Mouse (Mus musculus): ENCODE results near the gene Gstt1.
"Not testable (repeated sequence)": the region's sequence is repeated elsewhere in the genome, so short reads cannot be mapped to it uniquely, and the experiment has no call there.

Gene Gstt1

DNA sequence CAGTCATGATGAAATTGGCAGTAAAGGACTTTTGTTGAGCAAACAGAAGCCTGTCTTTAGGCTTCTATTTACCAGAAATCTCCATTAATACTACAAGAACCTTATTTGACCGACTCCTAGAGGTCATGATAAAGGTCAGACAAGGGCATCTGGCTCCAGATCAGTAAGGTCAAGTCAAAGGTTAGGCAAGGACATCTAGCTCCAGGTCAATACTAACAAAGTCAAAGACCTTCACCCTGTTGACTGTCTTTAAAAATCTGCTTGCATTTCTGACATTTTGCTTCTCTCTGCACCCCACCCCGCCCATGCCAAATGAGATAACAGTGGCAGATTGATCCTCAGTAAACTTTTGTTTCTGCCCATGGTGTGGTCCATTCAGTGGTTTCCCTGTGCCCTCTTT, 5.8 kb upstream of the Gstt1 start:
- DNase-seq = no peak

DNA sequence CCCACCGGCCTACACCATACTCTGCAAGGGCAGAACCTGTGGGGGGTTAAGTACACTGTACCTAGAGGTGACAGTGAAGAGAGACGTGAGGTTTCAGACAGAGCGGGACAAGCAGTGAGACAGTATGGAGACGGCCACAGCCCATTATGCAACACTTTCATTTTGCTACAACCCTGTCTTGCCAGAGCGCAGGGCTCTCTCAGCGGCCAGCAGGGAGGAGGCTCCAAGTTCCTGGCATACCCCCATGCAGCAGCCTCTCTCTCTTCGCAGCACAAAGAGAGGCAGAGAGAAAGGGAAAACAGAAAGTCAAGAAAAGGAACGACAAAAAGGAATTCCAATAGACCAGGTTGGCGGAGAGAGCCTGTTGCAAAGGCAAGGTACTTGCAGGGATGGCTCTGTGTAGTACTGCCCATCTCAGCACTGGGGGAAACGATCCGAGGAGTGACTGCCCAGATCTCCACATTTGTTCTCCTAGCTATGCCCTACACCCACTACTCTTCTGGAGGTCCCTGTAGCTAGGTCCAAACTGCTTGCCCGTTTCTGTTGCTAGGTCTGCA, 687 bp downstream of the Gstt1 start:
- DNase-seq = peak; percentile 24

DNA sequence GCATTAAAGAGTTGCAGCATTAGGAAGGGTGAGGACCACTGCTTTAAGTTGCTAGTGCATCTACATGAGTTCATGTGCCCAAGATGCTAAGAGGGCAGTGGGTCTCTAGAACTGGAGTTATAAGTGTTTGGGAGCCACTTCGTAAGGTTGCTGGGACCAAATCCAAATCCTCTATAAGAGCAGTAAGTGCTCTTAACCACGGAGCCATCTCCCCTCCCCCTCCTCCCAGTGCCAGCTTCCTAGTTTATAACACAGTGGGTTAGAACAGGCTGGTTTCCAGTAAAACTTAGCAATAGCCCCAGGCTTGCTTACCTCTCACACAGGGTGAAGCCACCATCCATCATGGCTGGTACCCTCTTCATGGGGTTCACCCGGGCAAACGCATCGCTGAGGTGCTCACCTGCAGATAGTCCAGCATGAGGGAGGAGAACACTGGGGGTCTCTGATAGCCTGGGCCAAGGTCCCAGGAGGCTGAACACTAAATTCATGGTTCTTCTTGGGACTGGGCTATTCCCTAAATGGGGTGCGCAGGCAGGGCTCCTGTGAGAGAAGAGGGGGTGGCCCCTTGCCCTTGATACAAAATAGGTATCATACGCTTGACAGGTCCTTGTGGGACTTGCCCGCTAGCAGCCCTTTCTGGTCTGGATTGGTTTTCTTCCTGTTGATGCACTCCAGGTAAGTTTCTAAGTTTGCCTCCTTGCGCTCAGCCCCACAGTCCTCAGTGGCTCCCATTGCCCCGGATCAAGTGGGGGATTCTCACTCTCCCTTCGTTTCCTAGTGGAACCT, 1.5 kb downstream of the Gstt1 start:
- no peak for DNase-seq

DNA sequence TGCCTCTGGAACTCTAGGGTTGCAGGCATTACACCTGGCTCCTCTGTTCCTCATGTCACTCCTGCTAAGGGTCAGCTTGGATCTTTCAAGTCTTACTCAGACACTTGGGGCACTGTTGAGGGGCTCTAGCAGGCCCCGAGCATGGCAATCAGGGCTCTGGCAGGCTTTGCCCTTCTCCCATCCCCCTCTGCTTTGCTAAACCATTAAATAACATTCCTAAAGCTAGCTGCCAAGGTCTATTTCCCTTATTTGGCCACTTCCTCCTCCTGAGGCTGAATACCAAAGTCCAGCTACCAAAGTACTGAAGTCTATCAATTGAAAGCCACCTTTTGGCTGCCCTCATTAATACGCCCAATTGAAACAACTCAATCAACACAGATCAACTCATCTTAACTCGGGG, 3.5 kb downstream of the Gstt1 start:
- DNase-seq = no peak

DNA sequence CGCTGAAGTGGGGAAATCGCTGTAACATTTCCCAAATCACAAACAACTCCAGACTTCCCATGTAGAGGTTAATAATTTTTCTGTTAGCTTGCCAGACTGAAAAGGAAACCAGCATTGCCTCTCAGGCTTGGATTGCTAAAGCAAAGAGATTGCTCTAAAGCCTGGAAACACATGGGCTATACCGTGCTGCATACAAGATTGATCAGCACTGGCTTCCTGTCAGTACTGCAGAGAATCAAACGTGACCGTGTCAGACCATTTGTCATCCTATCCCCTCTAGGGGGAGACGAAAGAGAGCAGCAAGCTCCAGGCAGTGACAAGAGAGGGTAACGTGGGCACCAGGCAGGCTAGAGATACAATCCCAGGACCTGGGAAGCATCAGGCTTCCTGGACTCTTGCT, 7.6 kb downstream of the Gstt1 start:
- no peak for DNase-seq

DNA sequence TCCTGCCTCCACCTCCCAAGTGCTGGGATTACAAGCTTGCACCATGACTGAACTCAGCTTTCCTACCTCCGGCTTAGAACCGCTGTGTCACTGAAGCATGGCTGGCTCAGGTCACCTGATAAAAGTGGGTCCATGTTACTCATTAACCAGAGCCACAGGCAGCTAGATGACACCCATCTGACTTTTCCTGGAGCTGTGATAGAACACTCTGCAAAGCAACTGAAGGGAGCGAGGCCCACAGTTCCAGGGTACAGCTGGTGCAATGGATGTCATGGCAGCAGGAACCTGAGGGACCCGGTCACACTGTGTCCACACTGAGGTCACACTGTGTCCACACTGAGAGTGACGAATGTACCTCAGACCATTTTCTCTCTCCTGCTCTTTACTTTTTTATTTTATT, 8.5 kb downstream of the Gstt1 start:
- no peak for DNase-seq

DNA sequence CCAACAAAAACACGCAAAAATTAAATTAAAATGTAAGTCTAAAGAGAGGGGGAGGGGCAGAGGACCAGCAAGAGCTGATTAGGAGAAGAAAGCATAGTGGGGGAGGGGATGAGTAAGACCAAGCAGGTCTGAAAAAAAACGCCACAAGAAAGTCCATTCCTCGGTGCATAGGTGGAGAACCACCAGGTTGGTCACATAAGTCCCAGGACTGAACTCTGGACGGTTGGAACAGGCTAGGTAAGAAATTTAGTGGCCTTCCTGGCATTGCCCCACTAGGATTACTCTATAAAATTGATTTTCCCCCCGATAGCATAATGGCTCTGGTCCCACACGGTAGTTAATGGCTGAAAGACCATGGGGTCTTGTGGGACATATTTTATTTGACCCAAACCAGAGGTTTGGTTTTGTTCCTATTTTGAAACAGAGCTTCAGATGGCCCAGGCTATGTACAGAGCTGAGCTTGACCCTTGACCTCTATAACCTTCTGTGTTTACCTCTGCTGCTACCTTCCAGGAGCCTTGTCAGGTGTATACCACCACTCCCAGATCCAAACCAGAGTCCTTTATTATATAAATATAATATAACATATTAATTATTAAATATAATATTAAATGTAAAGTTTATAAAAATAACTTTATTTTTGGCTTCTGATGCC, 9.2 kb downstream of the Gstt1 start:
- DNase-seq = no peak

DNA sequence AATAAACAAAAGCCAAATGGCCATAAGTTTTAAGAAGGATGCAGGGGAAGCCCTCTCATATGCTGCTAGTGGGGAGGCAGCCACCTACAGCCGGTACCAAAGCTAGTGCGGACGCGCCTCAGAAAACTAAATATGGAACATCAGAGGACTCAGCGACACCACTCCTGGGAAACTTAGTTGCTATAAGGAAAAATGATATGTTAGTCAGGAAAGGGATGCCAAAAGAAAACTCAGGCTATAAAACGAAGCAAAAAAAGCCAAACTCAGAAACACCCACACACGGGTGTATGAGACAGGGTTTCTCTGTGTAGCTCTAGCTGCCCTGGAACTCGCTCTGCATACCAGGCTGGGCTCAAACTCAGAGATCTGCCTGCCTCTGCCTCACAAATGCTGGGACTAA, 10.1 kb downstream of the Gstt1 start:
- DNase-seq = no peak

DNA sequence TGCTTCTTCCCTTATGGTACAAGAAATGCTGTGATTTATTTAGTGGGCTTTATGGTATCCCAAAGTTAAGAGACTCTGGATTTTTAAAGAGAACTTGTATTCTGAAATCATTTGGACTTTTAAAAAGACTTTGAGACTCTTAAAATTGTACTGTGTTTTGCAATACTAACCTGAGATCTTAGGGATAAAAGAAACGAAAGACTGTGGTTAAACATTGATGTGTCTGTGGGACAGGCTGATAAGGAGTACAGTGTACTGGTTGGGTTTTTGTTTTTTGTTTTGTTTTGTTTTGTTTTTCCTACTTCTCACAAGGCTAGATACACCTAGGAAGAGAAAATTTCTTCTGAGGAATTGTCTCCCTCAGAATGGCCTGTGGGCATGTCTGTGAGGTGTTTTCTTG, 12.9 kb downstream of the Gstt1 start:
- DNase-seq = no peak

DNA sequence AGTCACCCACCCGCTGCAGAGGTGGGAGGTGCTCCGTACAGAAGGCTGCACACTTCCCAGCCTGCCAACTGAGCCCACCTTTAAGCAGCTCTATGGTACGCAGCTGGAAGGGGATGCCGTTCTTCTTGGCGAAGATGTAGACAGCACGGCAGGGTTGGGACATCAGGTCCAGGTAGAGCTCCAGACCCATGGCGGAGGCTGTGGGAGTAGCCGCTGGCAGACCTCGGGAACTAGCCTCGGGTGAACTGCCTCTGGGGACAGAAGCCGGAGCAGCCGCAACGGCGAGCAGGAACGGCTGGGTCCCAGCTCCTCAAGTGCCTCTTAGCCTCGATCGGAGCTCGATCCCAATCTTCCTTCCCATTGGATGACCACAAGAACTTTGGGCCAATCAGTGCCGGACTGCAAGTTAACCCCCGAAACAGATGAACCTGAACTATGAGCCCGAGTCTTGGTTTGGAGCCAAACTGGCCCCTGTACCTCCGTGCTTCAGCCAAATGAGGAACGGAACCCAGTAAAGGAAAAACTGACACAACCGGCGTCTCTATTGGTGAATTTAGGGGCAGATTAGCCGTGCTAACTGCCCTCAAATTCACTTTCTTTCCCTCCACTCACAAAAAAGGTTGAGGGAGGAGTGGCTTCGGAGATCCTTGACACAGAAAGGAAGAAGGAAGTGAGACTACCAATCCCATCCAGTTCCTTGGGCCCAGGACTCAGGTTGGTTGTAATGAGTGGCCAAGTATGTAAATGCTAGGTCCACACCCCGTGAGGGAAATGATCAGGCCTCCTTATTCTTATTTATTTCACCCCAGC, 17.4 kb downstream of the Gstt1 start, which contains the start of the genes Gm20441 and Gstt3:
Gm20441 (minus strand) TSS at position 186 of the 810 bp plus-strand sequence.
Gstt3 (minus strand) TSS at position 646 of the 810 bp plus-strand sequence.
- no peak for DNase-seq

DNA sequence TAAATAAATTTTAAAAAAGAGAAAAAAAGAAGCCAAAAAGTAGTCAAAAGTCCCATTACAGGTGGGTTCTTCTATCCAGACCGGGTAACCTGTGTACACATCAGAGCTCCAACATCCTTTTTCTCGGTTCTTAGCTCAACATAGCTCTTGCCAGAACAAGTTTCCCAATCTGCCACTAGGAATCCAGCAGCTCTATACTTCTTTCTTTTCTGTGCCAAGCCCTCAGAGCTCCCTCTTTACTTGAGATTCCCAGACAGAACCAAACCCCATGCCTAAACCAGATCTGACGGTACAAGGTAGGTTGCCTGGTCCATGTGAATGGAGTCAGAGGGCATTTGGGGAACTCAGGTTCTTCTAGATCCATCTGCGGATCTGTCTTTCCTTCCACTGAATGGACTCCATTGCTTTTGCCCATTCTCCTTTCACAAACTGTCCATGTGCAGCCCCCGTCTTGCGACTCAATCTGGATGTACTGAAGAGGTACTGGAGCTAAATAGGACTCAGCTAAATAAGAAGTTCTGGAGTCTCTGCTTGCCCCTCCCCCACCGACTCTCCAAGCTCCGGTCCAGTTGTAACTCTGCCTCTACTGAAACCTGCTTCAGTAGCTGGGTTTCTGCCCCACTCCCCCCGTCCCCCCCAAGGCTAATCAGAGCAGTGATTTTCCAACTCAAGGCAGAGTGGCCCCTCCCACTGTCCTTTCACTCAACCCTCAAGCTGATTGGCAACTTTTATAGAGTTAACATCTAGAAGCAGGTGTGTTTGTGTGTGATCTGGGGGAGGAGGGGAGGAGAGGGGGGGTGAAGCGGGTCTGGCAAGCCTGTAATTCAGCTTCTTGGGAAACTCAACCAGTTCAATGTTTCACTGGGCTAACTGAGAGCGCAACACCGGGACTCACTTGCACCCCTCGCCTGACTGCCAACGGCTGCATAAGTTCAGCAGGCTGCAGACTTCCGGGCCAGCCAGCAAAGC, 18.9 kb downstream of the Gstt1 start:
- DNase-seq = no peak

DNA sequence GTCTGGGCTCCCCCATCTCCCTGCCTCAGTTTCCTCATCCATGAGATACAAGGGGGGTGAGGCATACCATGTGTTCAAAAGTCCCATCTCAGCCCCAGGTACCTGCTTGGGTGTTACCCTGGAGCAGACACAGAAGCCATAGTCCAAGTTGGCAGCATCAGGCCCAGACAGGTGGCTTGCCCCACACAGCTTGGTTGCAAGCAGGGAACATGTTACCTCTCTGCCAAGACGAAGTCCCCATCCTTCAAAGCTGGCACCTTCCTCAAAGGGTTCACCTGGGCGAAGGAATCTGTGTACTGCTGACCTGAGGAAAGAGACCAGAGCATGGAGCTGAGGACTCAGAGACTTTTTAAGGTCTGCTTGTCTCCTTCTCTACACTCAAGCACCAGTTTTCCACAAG, 20.5 kb downstream of the Gstt1 start:
- no peak for DNase-seq

DNA sequence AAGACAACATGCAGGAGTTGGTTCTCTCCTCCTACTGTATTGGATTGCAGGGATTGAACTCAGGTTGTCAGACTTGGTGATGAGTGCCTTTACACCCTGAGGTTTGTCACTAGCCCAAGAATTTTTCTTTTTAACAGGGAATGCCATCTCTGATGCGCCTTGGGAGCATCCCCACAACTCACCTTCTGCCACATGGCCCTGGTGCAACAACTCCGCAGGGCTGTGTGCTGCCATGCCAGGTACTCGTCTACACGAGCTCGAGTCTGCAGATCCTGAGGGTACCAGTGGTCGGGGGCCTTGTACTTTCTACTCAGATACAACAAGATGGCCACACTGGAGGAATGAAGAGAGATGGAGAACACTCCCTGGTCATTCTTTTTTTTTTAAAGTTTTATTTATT, 21.8 kb downstream of the Gstt1 start:
- no peak for DNase-seq

DNA sequence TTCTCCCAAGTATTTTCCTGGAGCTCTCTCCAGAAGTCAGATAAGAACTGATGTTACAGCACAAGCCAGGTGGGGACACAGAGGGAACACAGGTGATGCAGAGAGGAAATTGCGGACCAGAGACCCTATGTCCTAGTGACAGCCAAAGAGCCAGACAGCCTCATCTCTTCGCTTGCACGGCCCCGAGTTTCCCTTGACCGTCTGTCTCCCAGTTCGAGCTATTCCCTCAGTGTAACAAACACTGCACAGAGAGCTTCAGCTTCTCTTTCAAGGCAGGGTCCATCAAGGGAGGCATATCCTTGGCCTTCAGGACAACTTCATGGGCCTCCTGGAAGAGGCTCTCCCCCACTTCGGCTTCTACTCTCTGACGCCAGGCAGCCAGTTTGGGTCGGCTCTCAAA, 23.8 kb downstream of the Gstt1 start:
- no peak for DNase-seq

DNA sequence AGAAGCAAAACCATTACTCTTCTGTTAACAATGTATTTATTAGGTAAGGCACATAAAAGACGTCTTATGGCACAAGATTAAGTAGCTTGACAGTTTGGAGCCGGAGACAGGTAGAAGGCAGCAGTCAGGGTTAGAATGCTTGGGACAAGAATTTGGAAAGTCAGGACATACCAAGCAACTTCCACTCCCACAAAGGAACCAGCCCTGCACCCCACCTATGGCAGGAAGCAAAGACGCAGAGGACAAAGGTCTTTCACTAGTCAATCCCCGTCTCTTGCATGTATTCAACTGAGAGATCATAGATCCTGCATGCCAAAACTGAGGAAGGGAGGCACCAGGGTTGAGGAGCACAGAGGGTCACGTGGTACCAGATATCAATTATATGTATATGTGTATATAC, 24.3 kb downstream of the Gstt1 start:
- no peak for DNase-seq

DNA sequence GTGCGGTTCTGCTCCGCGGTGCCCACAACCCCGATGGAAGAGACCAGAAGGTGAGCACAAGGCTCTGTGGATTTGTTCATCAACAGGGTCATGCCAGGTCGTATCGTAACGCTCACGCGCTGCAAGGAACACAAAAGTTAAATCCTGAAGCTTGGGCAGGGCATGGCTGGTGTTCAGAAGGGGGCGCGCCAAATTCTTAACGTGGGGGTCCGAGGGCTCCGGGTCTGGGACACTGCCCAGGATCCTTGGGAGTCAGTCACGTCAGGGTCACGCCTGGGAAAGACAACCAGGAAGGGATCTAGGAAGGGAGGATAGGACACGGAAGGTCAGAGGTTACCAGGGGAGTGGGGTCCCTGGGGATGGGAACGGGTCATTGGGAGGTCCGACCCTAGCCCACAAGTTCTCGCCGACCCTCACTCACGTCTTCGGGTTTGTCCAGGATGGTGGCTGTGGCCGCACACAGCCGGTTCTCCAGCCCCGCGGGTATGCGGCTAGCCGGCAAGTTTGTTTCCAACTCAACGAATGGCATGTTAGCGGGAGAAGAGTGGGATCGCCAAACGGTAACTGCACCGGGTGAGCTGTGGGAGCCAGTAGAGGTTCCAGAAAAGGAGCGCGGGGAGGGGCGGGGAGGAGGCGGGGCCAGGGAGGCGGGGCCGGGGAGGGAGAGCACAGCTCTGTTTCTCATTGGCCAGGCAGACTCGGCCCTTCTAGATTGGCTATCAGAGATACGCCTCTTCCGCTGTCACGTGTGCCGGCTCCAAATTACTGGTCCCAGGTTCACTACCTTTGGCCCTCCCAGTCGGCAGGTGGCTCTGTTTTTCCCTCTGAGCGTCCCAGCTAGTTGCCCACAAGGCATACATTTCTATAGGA, 25.4 kb downstream of the Gstt1 start, which contains the start of gene Ddt:
Ddt (minus strand) TSS at position 620 of the 870 bp plus-strand sequence.
- DNase-seq = peak; percentile 89

DNA sequence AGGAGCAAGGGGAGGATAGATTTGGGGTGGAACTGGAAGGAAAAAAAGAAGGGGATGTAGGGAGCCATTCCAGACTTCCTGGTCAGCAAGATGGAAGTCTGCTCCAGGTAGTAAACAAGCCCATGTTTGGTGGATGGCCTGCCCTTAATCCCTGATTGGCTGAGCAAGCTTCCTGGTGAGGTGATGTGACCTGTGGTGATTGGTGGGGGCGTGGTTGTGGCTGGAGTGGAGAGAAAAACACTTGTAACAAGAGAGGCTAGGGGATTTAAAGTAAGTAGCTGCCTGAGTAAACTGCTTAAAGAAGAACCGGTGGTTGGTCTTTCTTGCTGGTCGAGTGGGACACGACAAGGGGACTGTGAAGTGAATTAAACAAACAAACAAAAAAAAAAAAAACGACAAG, 30.6 kb downstream of the Gstt1 start:
- DNase-seq = not testable (repeated sequence)

DNA sequence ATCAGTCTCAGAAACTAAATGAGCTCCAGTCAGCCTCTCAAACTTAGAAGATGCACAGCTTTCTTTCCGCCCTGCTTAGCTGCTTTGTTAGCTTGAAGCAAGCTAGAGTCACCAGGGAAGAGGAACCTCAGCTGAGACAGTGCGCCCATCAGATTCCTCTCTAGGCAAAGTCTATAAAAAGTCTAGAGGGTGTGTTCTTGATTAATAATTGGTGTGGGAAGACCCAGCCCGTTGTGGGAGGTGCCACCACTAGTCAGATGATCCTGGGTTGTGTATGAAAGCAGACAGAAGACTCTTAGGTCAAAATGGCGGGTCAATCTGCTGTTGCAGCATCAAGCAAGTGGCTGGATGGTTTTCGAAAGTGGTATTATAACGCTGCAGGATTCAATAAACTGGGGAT, 31.5 kb downstream of the Gstt1 start:
- DNase-seq = no peak

DNA sequence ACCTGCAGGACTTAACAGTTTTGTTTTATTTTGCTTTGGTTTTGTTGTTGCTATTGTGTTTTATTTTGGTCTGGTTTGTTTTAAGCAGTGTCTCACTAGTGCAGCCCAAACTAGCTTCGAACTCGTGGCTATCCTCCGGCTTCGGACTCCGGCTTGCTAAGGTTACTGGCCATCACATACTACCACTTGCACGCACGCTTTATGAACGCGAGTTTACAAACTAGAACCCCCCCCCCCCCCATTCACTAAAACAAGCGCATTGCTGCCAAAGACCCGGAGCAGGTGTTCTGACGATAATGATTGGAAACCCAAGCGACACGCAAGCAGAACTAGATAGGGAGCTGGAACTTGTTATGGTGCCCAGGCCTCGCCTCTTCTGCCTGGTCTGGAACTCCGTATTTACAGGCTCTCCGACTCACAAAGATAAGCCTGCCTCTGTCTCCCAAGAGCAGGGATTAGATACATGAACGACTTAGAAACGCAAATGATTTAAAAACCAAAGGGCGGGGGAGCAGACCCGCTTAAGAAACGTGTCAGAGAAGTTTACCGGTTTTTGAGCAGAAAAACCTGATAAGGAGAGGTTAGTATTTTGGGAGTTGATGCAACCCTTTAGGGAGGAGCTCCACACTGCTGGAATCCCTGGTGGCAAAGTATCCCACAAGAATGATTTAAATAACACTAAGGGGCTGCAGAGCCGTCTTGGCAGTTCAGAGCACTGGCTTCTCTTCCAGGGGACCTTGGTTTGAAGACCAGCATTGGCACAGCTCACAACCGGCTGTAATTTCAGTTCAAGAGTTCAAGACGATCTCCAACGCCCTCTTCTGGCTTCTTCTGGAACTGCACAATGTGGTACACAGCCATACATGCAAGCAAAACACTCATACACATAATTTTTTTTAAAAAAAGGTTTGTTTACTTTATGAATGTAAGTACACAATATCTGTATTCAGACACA, 33.6 kb downstream of the Gstt1 start:
- DNase-seq = peak; percentile 65

All from right cerebral cortex, postnatal 14 days (tissue).